Mouse (Mus musculus) spleen, adult 2 months (tissue): ENCODE data around the gene Akr1b10. TPM values are rescaled to one million over a fixed set of nuclear protein-coding genes. Genes with fewer than 3 reads are reported as not detected.
"Not testable (repeated sequence)": the region's sequence is repeated elsewhere in the genome, so short reads cannot be mapped to it uniquely, and the experiment has no call there.

Experiments used
- DNase-seq, 2 experiments: peaks; one replicate each; pipeline versions ENCODE4 v3.0.0 to v3.0.0-alpha.2; 2012 to 2021; ENCODE audit warnings: low spot score in 2 of 2, low read depth in 1 of 2
- H3K27ac ChIP-seq: fragments of 200-500 bp; 2 replicates; pipeline ENCODE4 v1.5.1; 2012; ENCODE audit warnings: low read length, inconsistent platforms; ENCODE audit not compliant: insufficient read depth
- H3K27me3 ChIP-seq: fragments of 200-500 bp; 2 replicates; pipeline ENCODE4 v1.6.1; 2012; ENCODE audit warnings: mild to moderate bottlenecking, moderate library complexity, low read length, inconsistent platforms; ENCODE audit not compliant: control insufficient read depth, insufficient read depth
- H3K36me3 ChIP-seq: fragments of 200-500 bp; 2 replicates; pipeline ENCODE4 v1.6.1; 2012; ENCODE audit warnings: mild to moderate bottlenecking, low read length, inconsistent platforms; ENCODE audit not compliant: control insufficient read depth, insufficient read depth
- H3K4me1 ChIP-seq: fragments of 200-500 bp; 2 replicates; pipeline ENCODE4 v1.6.1; 2011; ENCODE audit warnings: inconsistent platforms; ENCODE audit not compliant: control insufficient read depth, insufficient read depth, insufficient read length
- H3K4me3 ChIP-seq: fragments of 200-500 bp; 2 replicates; pipeline ENCODE4 v1.5.1; 2011; ENCODE audit warnings: mild to moderate bottlenecking, inconsistent platforms; ENCODE audit not compliant: insufficient read depth, insufficient read length; ENCODE audit errors: extremely low read depth
- CTCF ChIP-seq: fragments of 200-500 bp; IDR thresholded peaks from 2 replicates; pipeline ENCODE4 v1.5.1; 2011; ENCODE audit warnings: mild to moderate bottlenecking, inconsistent platforms; ENCODE audit not compliant: insufficient read depth, insufficient read length, insufficient replicate concordance; ENCODE audit errors: extremely low read depth
- POLR2A ChIP-seq: fragments of 200-500 bp; IDR thresholded peaks from 2 replicates; pipeline ENCODE4 v1.6.1; 2011; ENCODE audit warnings: low read depth, low read length, inconsistent platforms
- WGBS: fragments of 180-500 bp; shearing (Covaris S2); methylation state at CpG from one replicate; pipeline ENCODE4 v1.1.7; 2018; 5-methylcytosine and 5-hydroxymethylcytosine counted together
- polyA plus RNA-seq: library from polyadenylated mRNA; depleted of rRNA; stranded (reverse); fragments of >200 nt; gene quantifications from 2 replicates; pipeline ENCODE4 v1.2.3, GENCODE M21; 2012

Gene Akr1b10
- polyA plus RNA-seq, 1 experiment = 16.0 TPM

DNA sequence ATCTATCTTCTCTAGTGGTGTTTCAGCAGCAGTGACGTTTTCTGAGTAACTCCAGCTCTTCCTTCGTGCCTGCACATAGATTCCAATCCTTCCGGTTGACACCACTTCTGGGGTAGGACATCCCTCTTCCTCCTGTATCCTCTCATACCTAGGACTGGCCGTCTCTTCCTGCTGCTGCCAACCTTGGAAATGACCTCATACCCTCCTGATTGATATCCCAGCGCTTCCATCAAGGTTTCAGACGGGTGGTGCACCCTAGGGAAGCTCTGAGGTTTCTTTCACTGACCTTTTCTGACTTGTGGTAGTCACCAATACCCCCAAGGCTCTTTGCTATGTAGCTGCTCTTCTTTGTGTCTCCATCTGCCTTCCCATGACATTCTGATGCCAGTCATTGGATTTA, 14.4 kb downstream of the Akr1b10 start:
- TF ChIP-seq POLR2A (no peak), CTCF (no peak)
- no peaks in the 10 kb centered on the region for H3K4me1 ChIP-seq
- H3K27ac ChIP-seq = no peak overlapping the region
- no peak for DNase-seq
- H3K36me3 ChIP-seq = peaks cover 12% of the 10 kb centered on the region
- no peak overlapping the region for H3K4me3 ChIP-seq
- H3K27me3 ChIP-seq = no peaks in the 10 kb centered on the region
- 93% methylated on average over 6 of the region's 6 CpGs for WGBS

DNA sequence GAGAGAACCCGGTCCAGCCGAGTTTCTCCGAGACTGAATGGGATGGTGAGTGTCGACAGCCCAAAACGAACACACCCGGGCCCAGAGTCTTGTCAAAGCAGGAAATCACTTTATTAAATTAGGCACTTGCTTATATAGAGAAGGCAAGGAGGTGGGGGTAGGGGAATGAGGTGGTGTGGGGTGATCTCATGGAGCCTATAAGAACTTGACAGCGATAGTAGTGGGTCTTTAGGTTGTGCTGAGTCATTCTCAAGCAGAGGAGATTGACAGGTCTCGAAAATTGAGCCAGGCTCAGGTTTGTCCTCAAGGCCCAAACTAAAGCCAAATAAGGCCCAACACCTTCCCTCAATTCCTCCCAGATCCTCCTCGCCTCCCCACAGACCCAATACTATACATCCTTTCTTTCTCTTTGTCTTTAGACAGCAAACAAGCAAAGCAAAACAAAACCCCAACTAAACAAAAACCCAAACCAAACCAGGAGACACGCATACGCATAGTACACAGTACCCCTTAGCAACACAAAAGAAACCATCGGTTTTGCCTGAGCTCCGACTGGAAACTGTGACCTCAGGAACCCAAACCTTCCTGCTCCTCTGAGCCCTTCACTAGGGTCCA, 15.7 kb downstream of the Akr1b10 start:
- WGBS = 90% methylated on average over 13 of the region's 13 CpGs
- DNase-seq = no peak
- Histone ChIP-seq H3K27me3 (no peaks in the 10 kb centered on the region), H3K36me3 (peaks cover 6% of the 10 kb centered on the region; the same call in 1 of the 2 replicates), H3K4me3 (no peak overlapping the region), H3K4me1 (no peaks in the 10 kb centered on the region), H3K27ac (no peak overlapping the region)
- TF ChIP-seq CTCF (no peak), POLR2A (no peak)

DNA sequence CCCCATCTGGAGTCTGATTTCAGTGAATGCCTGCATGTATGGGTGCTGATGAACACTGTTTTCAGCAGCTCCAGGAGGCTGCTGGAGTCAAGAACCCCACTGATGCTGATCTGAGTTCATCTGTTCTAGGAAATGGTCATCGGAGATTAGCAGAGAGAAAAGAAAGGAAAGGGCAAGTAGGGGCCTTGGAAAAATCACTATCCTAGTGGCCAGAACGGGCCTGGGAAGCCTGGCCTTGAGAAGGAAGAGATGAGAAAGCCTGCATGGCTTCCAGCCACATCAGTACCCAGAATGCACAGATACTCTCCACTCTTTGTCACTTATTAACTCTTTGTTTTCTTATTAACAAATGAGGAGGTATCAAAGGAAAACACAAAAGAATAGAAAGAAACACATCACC, 16.7 kb downstream of the Akr1b10 start:
- no peak overlapping the region for H3K4me3 ChIP-seq
- DNase-seq = no peak
- peaks cover 4% of the 10 kb centered on the region; the same call in 1 of the 2 replicates for H3K36me3 ChIP-seq
- H3K27me3 ChIP-seq = no peaks in the 10 kb centered on the region
- H3K27ac ChIP-seq = no peak overlapping the region
- TF ChIP-seq POLR2A = no peak
- no peak for TF ChIP-seq CTCF
- WGBS = 87% methylated on average over 2 of the region's 2 CpGs
- H3K4me1 ChIP-seq = no peaks in the 10 kb centered on the region

DNA sequence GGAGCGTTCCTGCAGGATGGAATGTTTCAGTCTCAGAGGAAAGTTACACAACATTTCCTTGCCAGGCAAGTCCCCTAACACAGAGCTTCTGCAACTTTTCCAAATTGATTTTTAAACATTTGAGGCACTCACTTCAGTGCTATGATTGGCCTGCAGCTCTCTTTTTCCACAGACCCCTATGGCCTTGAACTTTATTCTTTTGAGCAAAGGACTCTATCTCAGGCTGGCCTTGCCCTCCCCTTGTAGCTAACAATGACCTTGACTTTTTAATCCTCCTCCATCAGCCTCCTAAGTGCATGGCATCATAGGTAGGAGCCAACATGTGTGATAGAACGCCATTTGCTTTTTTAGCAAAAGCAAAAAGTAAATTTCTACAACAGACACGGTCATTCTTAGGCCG, 22.7 kb downstream of the Akr1b10 start:
- Histone ChIP-seq H3K4me1 (no peaks in the 10 kb centered on the region), H3K27ac (no peak overlapping the region), H3K4me3 (no peak overlapping the region), H3K27me3 (no peaks in the 10 kb centered on the region), H3K36me3 (no peaks in the 10 kb centered on the region)
- TF ChIP-seq CTCF (no peak), POLR2A (no peak)
- no peak for DNase-seq
- WGBS = 94% methylated on average over 4 of the region's 4 CpGs

GRCm38 (mm10) chr6:34407403-34407802, 23.4 kb downstream of the Akr1b10 start:
- no peaks in the 10 kb centered on the region for H3K4me1 ChIP-seq
- WGBS = 88% methylated on average over 10 of the region's 10 CpGs
- no peaks in the 10 kb centered on the region for H3K27me3 ChIP-seq
- TF ChIP-seq POLR2A (no peak), CTCF (no peak)
- no peaks in the 10 kb centered on the region for H3K36me3 ChIP-seq
- H3K27ac ChIP-seq = no peak overlapping the region
- no peak overlapping the region for H3K4me3 ChIP-seq
- no peak for DNase-seq

DNA sequence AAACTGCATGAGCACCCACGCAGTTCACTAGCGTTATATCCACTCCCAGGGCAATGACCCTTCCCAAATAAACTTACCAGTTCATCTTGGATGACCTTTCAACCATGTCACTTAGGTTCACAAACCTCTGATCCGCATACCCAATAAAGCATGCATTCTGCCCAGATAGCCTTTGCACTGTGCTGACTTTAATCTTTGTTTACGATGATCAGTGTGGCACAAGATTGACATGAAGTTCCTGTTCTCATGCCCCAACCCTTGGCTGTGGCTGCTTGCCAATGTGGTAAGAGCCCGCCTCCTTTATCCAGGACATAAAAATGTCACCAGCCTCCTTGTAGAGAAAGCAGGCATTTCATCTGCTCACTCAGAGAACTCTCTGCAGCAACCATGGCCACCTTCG, 28.0 kb downstream of the Akr1b10 start, which contains the start of gene Akr1b7:
Gene Akr1b7 (plus strand): TSS at position 312 of the 400 bp plus-strand sequence.
- H3K4me3 ChIP-seq = no peak within 1 kb of the TSS
- WGBS = 58% methylated on average over 6 of the region's 6 CpGs
- no peaks in the 10 kb centered on the region for H3K36me3 ChIP-seq
- H3K27ac ChIP-seq = no peak within 1 kb of the TSS
- H3K27me3 ChIP-seq = no peaks in the 10 kb centered on the region
- DNase-seq = no peak
- TF ChIP-seq CTCF = no peak
- TF ChIP-seq POLR2A = no peak
- no peaks in the 10 kb centered on the region for H3K4me1 ChIP-seq

DNA sequence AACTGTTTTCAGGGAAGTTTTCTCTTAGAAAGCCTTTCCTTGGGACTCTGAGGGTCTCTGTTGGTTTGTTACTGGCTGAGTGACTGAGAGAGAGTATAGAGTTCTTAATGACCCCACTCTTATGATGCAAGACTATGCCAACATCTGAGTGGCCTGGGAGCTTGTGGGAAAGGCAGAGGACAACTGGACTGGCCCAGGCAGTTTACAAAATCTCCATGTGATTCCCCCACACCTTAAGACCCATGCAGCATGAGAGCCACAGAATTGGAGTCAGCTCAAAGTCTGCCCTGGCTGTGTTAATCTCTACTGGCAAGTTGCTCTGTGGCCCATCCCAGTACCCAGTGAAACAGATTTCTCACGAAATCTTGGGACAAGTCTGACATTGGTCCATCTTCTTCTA, 28.7 kb downstream of the Akr1b10 start:
- no peak overlapping the region for H3K4me3 ChIP-seq
- no peak for DNase-seq
- no peaks in the 10 kb centered on the region for H3K27me3 ChIP-seq
- WGBS = 89% methylated on average over 1 of the region's 1 CpGs
- no peak for TF ChIP-seq POLR2A
- no peak for TF ChIP-seq CTCF
- H3K27ac ChIP-seq = no peak overlapping the region
- no peaks in the 10 kb centered on the region for H3K4me1 ChIP-seq
- no peaks in the 10 kb centered on the region for H3K36me3 ChIP-seq

DNA sequence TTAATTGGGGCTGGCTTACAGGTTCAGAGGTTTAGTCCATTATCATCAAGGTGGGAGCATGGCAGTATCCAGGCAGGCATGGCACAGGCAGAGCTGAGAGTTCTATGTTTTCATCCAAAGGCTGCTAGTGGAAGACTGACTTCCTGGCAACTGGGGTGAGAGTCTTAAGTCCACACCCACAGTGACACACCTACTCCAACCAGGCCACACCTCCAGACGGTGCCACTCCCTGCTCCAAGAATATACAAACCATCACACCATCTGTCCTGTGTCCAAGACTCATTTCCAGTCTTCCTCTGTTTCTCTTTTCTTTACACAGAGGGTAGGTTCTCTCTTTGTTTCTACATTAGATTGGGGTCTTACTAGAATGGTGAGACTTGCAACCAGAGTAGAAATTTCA, 29.4 kb downstream of the Akr1b10 start:
- H3K27ac ChIP-seq = not testable (repeated sequence)

More for the DNA sequence above, 29.4 kb downstream of the Akr1b10 start:
- not testable (repeated sequence) for H3K27me3 ChIP-seq, H3K4me3 ChIP-seq, DNase-seq, H3K4me1 ChIP-seq, H3K36me3 ChIP-seq
- 50% methylated on average over 1 of the region's 1 CpGs for WGBS
